Mouse (Mus musculus) left cerebral cortex, postnatal 25 days (tissue): ENCODE data around the gene Cmtm4. TPM values are rescaled to one million over a fixed set of nuclear protein-coding genes. Genes with fewer than 3 reads are reported as not detected.

Experiments used
- DNase-seq, 2 experiments: peaks; one replicate each; pipeline ENCODE4 v3.0.0; 2022; ENCODE audit warnings: low spot score in 2 of 2, mixed read lengths in 1 of 2
- intact Hi-C: fragments of 180-260 bp; cut with DNase I; formaldehyde crosslinking; loops from one replicate; pipeline ENCODE4 v1.15.1; 2025
- total RNA-seq, 2 experiments: library from RNA; stranded (reverse); gene quantifications; 2 replicates each; pipeline ENCODE4 v1.2.3; 2021

Cmtm4 gene
- total RNA-seq, 2 experiments from 2014 or later: 74.8 to 81.5 TPM

GRCm38 (mm10) chr8:104412805-104413532, 17.4 kb upstream of the Cmtm4 start:
- DNase-seq: peak in 1 of 2 experiments; percentile 66
- intact Hi-C loops: loop anchor here (2.0 kb wide), 1 partner anchor 22 kb away; no protein-coding TSS in a partner anchor

GRCm38 (mm10) chr8:104411972-104412371, 16.4 kb upstream of the Cmtm4 start:
- DNase-seq: no peak
- intact Hi-C loops: loop anchor here (2.0 kb wide), 1 partner anchor 23 kb away; no protein-coding TSS in a partner anchor

- intact Hi-C loops: no loop called here
- DNase-seq: peak; percentile 80 to 96
Measured at GRCm38 (mm10) chr8:104411468-104411867, 15.9 kb upstream of the Cmtm4 start.

- intact Hi-C loops: no loop called here
- DNase-seq: peak in 1 of 2 experiments; percentile 90
Measured at GRCm38 (mm10) chr8:104410628-104411273, 15.1 kb upstream of the Cmtm4 start.

- intact Hi-C loops: no loop called here
- DNase-seq: peak in 1 of 2 experiments; percentile 37
Measured at GRCm38 (mm10) chr8:104408328-104409110, 12.9 kb upstream of the Cmtm4 start.

- intact Hi-C loops: no loop called here
- no peak for DNase-seq
Measured at GRCm38 (mm10) chr8:104406340-104407128, 10.9 kb upstream of the Cmtm4 start.

- no peak for DNase-seq
- intact Hi-C loops: no loop called here
Measured at GRCm38 (mm10) chr8:104405430-104406187, 10.0 kb upstream of the Cmtm4 start.

- intact Hi-C loops: no loop called here
- DNase-seq: no peak
Measured at GRCm38 (mm10) chr8:104403596-104403995, 8.0 kb upstream of the Cmtm4 start.

GRCm38 (mm10) chr8:104394801-104395702, 555 bp downstream of the Cmtm4 start:
- intact Hi-C loops: loop anchor here (2.0 kb wide), 2 partner anchors 16 to 40 kb away; no protein-coding TSS in a partner anchor
- peak; percentile 55 to 60 for DNase-seq

GRCm38 (mm10) chr8:104393767-104394166, 1.8 kb downstream of the Cmtm4 start:
- no peak for DNase-seq
- intact Hi-C loops: loop anchor here (2.0 kb wide), 2 partner anchors 15 to 41 kb away; no protein-coding TSS in a partner anchor

- DNase-seq: no peak
- intact Hi-C loops: no loop called here
Measured at GRCm38 (mm10) chr8:104393139-104393538, 2.5 kb downstream of the Cmtm4 start.

GRCm38 (mm10) chr8:104390245-104390644, 5.4 kb downstream of the Cmtm4 start:
- intact Hi-C loops: no loop called here
- no peak for DNase-seq

- no peak for DNase-seq
- intact Hi-C loops: no loop called here
Measured at GRCm38 (mm10) chr8:104387980-104388379, 7.6 kb downstream of the Cmtm4 start.

- intact Hi-C loops: no loop called here
- no peak for DNase-seq
Measured at GRCm38 (mm10) chr8:104387501-104387900, 8.1 kb downstream of the Cmtm4 start.

- intact Hi-C loops: no loop called here
- no peak for DNase-seq
Measured at GRCm38 (mm10) chr8:104386693-104387092, 8.9 kb downstream of the Cmtm4 start.

- no peak for DNase-seq
- intact Hi-C loops: no loop called here
Measured at GRCm38 (mm10) chr8:104383977-104384376, 11.6 kb downstream of the Cmtm4 start.

GRCm38 (mm10) chr8:104383296-104383695, 12.3 kb downstream of the Cmtm4 start:
- DNase-seq: peak in 1 of 2 experiments; percentile 62
- intact Hi-C loops: no loop called here

GRCm38 (mm10) chr8:104380961-104381411, 14.6 kb downstream of the Cmtm4 start:
- intact Hi-C loops: no loop called here
- no peak for DNase-seq
